Mouse (Mus musculus): ENCODE measurements around the gene Robo1. TPM values are rescaled to one million over a fixed set of nuclear protein-coding genes. Genes with fewer than 3 reads are reported as not detected.

Robo1 gene
- total RNA-seq, 2 experiments from 2014 or later, result 19.6 to 20.4 TPM

GRCm38 (mm10) chr16:72587376-72588072 is 279.4 kb downstream of the Robo1 start:
- no peak for DNase-seq (ENCODE audit: low spot score in 2 of 2)

- DNase-seq (ENCODE audit: low spot score in 2 of 2), result no peak
These were observed 295.5 kb downstream of the Robo1 start for GRCm38 (mm10) chr16:72603487-72604206.

- DNase-seq (ENCODE audit: low spot score in 2 of 2), result peak; percentile 31 to 66
These were observed 297.0 kb downstream of the Robo1 start for GRCm38 (mm10) chr16:72605066-72605465.

GRCm38 (mm10) chr16:72610661-72611112 is 302.6 kb downstream of the Robo1 start:
- DNase-seq (ENCODE audit: low spot score in 2 of 2), result no peak

- DNase-seq (ENCODE audit: low spot score in 2 of 2), result no peak
These were observed 306.8 kb downstream of the Robo1 start for GRCm38 (mm10) chr16:72614898-72615297.

- no peak for DNase-seq (ENCODE audit: low spot score in 2 of 2)
These were observed 307.3 kb downstream of the Robo1 start for GRCm38 (mm10) chr16:72615360-72615759.

GRCm38 (mm10) chr16:72622371-72622770 is 314.3 kb downstream of the Robo1 start:
- DNase-seq (ENCODE audit: low spot score in 2 of 2), result no peak

GRCm38 (mm10) chr16:72622868-72623267 is 314.8 kb downstream of the Robo1 start:
- DNase-seq (ENCODE audit: low spot score in 2 of 2), result no peak

- no peak for DNase-seq (ENCODE audit: low spot score in 2 of 2)
These were observed 325.7 kb downstream of the Robo1 start for GRCm38 (mm10) chr16:72633846-72634245.

GRCm38 (mm10) chr16:72639332-72639940 is 331.3 kb downstream of the Robo1 start:
- DNase-seq (ENCODE audit: low spot score in 2 of 2), result no peak

- DNase-seq (ENCODE audit: low spot score in 2 of 2), result no peak
These were observed 333.1 kb downstream of the Robo1 start for GRCm38 (mm10) chr16:72640932-72641811.

- DNase-seq (ENCODE audit: low spot score in 2 of 2), result no peak
These were observed 337.8 kb downstream of the Robo1 start for GRCm38 (mm10) chr16:72645890-72646289.

GRCm38 (mm10) chr16:72649314-72649713 is 341.2 kb downstream of the Robo1 start:
- peak in 1 of 2 experiments; percentile 24 for DNase-seq (ENCODE audit: low spot score in 2 of 2)

- no peak for DNase-seq (ENCODE audit: low spot score in 2 of 2)
These were observed 347.3 kb downstream of the Robo1 start for GRCm38 (mm10) chr16:72655411-72655810.

- peak; percentile 55 to 76 for DNase-seq (ENCODE audit: low spot score in 2 of 2)
These were observed 354.8 kb downstream of the Robo1 start for GRCm38 (mm10) chr16:72662837-72663350.

GRCm38 (mm10) chr16:72663351-72664232 is 355.5 kb downstream of the Robo1 start:
- peak; percentile 43 to 65 for DNase-seq (ENCODE audit: low spot score in 2 of 2)

GRCm38 (mm10) chr16:72664233-72664613 is 356.1 kb downstream of the Robo1 start:
- DNase-seq (ENCODE audit: low spot score in 2 of 2), result peak in 1 of 2 experiments; percentile 15

- peak in 1 of 2 experiments; percentile 8 for DNase-seq (ENCODE audit: low spot score in 2 of 2)
These were observed 356.7 kb downstream of the Robo1 start for GRCm38 (mm10) chr16:72664806-72665205.

- no peak for DNase-seq (ENCODE audit: low spot score in 2 of 2)
These were observed 357.3 kb downstream of the Robo1 start for GRCm38 (mm10) chr16:72665454-72665853.

Measured in gastrocnemius, postnatal 4 days (tissue).